Mouse (Mus musculus): ENCODE data around the gene Rimklb.

- TF ChIP-seq CTCF (IDR thresholded peaks at IDR 0.05; ENCODE audit: low read depth) = no peak
- TF ChIP-seq EP300 (IDR thresholded peaks at IDR 0.05; ENCODE audit: low read depth) = no peak
Observed at GRCm38 (mm10) chr6:122532883-122533302, 34.3 kb upstream of the Rimklb start.
